Comparison of ENCODE assay signal across 9 mouse cellular contexts in the genomic region with DNA sequence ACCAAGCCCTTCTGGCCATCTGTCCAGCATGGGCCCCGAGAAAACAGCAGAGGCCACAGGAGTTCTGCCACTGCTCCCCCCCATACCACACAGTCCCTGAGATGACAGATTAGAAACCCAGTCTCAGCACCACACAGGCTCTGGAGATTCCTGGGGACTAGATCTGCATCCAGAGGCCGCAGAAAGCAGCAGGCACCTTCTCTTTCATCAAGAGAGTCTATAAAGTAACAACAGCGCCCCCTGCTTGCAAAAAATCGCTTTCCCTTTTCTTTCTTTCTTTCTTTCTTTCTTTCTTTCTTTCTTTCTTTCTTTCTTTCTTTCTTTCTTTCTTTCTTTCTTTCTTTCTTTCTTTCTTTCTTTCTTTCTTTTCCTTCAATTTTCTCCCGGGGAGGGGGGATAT. TPM values are rescaled to one million over a fixed set of nuclear protein-coding genes. Genes with fewer than 3 reads are reported as not detected.
A peak's percentile ranks its signal among the peaks of the same experiment; 100 is the strongest.
DNase-seq lines count a peak whose midpoint lies in the region; ATAC-seq and TF ChIP-seq lines count a peak whose summit lies in the region.
"Had no signal": no experiment of that assay in that cellular context is flagged by ENCODE, and none has a peak within 500 bp of the region (broad histone marks: within the 10 kb centered on the region; RNA-seq: fewer than 3 reads in every experiment).

No protein-coding gene starts in this region.

- H3K4me3 ChIP-seq in lung, embryonic 14.5 days (ENCODE audit: low read depth, low read length) = no peak overlapping the region

- H3K9me3 ChIP-seq in lung, embryonic 14.5 days (ENCODE audit: low read depth, low read length) = no peaks in the 10 kb centered on the region

- no peak overlapping the region for H3K4me2 ChIP-seq in lung, embryonic 14.5 days

- H3K4me1 ChIP-seq in lung, embryonic 14.5 days (ENCODE audit: insufficient read depth) = peaks cover 4% of the 10 kb centered on the region; the same call in 1 of the 2 replicates

- no peak overlapping the region for H3K27ac ChIP-seq in lung, embryonic 14.5 days (ENCODE audit: low read depth)

- ATAC-seq in lung, embryonic 14.5 days (ENCODE audit: insufficient read depth) = no peak

- 3% methylated on average over 5 of the region's 5 CpGs for WGBS in lung, embryonic 14.5 days

- TF ChIP-seq CTCF in lung, embryonic 14.5 days (IDR thresholded peaks at IDR 0.05; ENCODE audit: low read depth) = peak; percentile 59

- peak; percentile 12 for DNase-seq in cerebellum, adult 8-10 months
- DNase-seq in cerebellum, adult 11 months = no peak
- DNase-seq in lung, embryonic 14.5 days = peak; percentile 78
- no peak for DNase-seq in lung, postnatal 25 days (ENCODE audit: low spot score)
- peak; percentile 54 for DNase-seq in embryo, embryonic 10 days (ENCODE audit: low spot score)
- peak; percentile 72 to 74 for DNase-seq in kidney, postnatal 4 days
- DNase-seq in splenic B cell, adult 2 months (ENCODE audit: low read depth, low spot score) = peak; percentile 24
- no peak for DNase-seq in Muller cell, postnatal 12 days (ENCODE audit: inconsistent ontology term)

- H3K9ac ChIP-seq in lung, embryonic 14.5 days = no peak overlapping the region

- H3K36me3 ChIP-seq in lung, embryonic 14.5 days (ENCODE audit: insufficient read depth) = no peaks in the 10 kb centered on the region
- no peaks in the 10 kb centered on the region for H3K36me3 ChIP-seq in splenic B cell, adult 2 months (ENCODE audit: control insufficient read depth, insufficient read depth, low read length, poor library complexity, severe bottlenecking)

- peaks cover 56% of the 10 kb centered on the region for H3K27me3 ChIP-seq in lung, embryonic 14.5 days (ENCODE audit: insufficient read depth, low read length)
- 0 out of 2 replicates have a peak, but pooled peaks cover 3% of the 10 kb centered on the region for H3K27me3 ChIP-seq in splenic B cell, adult 2 months (ENCODE audit: control insufficient read depth, insufficient read depth, low read length, poor library complexity, severe bottlenecking)

RNA-seq across cellular contexts. Expression of a gene that starts 2.1 kb away (rescaled TPM):
- polyA plus RNA-seq in lung, embryonic 14.5 days (2014; fragmentation: Nextera tagmentation; extraction: Ambion mirVana) = not detected in 2 replicates
- polyA plus RNA-seq: lung, embryonic 16.5 days had no signal

RNA-seq across cellular contexts. Expression of a gene that starts 20.7 kb away (rescaled TPM):
- 22.1 and 22.3 TPM in 2 replicates for polyA plus RNA-seq in lung, embryonic 14.5 days (2014; fragmentation: Nextera tagmentation; extraction: Ambion mirVana)

RNA-seq across cellular contexts. Expression of a gene that starts 45.5 kb away (rescaled TPM):
- polyA plus RNA-seq in lung, embryonic 14.5 days (2014; fragmentation: Nextera tagmentation; extraction: Ambion mirVana) = 148 and 154 TPM in 2 replicates

RNA-seq across cellular contexts. Expression of a gene that starts 47.0 kb away (rescaled TPM):
- not detected in 2 replicates for polyA plus RNA-seq in lung, embryonic 14.5 days (2014; fragmentation: Nextera tagmentation; extraction: Ambion mirVana)
- polyA plus RNA-seq: lung, embryonic 16.5 days had no signal

RNA-seq across cellular contexts. Expression of a gene that starts 56.3 kb away (rescaled TPM):
- not detected in 2 replicates for polyA plus RNA-seq in lung, embryonic 14.5 days (2014; fragmentation: Nextera tagmentation; extraction: Ambion mirVana)
- polyA plus RNA-seq: lung, embryonic 16.5 days had no signal

Comparison
In these comparisons a context has a peak if more than half of its experiments do, and no peak if none do; other contexts are left out.
1. DNase-seq: peak in cerebellum, adult 8-10 months (single experiment), lung, embryonic 14.5 days (single experiment), embryo, embryonic 10 days (single experiment), kidney, postnatal 4 days (2 of 2) and splenic B cell, adult 2 months (single experiment); none in cerebellum, adult 11 months (single experiment), lung, postnatal 25 days (single experiment) and Muller cell, postnatal 12 days (single experiment).